Mouse (Mus musculus) heart, embryonic 14.5 days (tissue): ENCODE data around the gene Hnrnpk. TPM values are rescaled to one million over a fixed set of nuclear protein-coding genes. Genes with fewer than 3 reads are reported as not detected.
"Not testable (repeated sequence)": the region's sequence is repeated elsewhere in the genome, so short reads cannot be mapped to it uniquely, and the experiment has no call there.

ENCODE experiments used
- ATAC-seq: fragments of 200-750 bp; cut with Nextera tagmentation; 2 replicates; pipeline ENCODE4 v1.8.0; 2017; ENCODE audit warnings: low read depth, moderate TSS enrichment; ENCODE audit not compliant: insufficient number of reproducible peaks, insufficient read depth, low FRiP score
- H3K27ac ChIP-seq, 2 experiments: fragments of 200-500 bp in 1 of 2; fragments of 300-500 bp in 1 of 2; sonication (generic) in 1 of 2; replicated peaks in 1 of 2; 2 replicates each; pipeline ENCODE4 v1.5.1; 2012 to 2014; ENCODE audit warnings: low read depth in 2 of 2, low read length in 2 of 2, control low read depth in 1 of 2, mild to moderate bottlenecking in 1 of 2, mixed read lengths in 1 of 2; ENCODE audit not compliant: control insufficient read depth in 1 of 2, insufficient read depth in 1 of 2
- H3K27me3 ChIP-seq: fragments of 300-500 bp; sonication (generic); 2 replicates; pipeline ENCODE4 v1.6.1; 2014; ENCODE audit warnings: mild to moderate bottlenecking, low read length, control low read depth; ENCODE audit not compliant: control insufficient read depth, insufficient read depth
- H3K36me3 ChIP-seq: fragments of 300-500 bp; sonication (generic); 2 replicates; pipeline ENCODE4 v1.6.1; 2014; ENCODE audit warnings: mild to moderate bottlenecking, control low read depth, low read length, mixed read lengths; ENCODE audit not compliant: control insufficient read depth, insufficient read depth
- H3K4me1 ChIP-seq, 2 experiments: fragments of 200-500 bp in 1 of 2; fragments of 300-500 bp in 1 of 2; sonication (generic) in 1 of 2; 2 replicates each; pipeline ENCODE4 v1.6.1; 2012 to 2014; ENCODE audit warnings: low read length in 2 of 2, control low read depth in 1 of 2, mixed read lengths in 1 of 2; ENCODE audit not compliant: control insufficient read depth in 2 of 2, insufficient read depth in 2 of 2
- H3K4me2 ChIP-seq: fragments of 300-500 bp; sonication (generic); 2 replicates; pipeline ENCODE4 v1.6.1; 2014; ENCODE audit warnings: mild to moderate bottlenecking, low read length
- H3K4me3 ChIP-seq, 2 experiments: fragments of 200-500 bp in 1 of 2; fragments of 300-500 bp in 1 of 2; sonication (generic) in 1 of 2; 2 replicates each; pipeline ENCODE4 v1.5.1; 2012 to 2014; ENCODE audit warnings: low read length in 2 of 2, mild to moderate bottlenecking in 2 of 2, control low read depth in 1 of 2, low read depth in 1 of 2, moderate library complexity in 1 of 2; ENCODE audit not compliant: control insufficient read depth in 1 of 2, insufficient read depth in 1 of 2
- H3K9ac ChIP-seq: fragments of 300-500 bp; sonication (generic); 2 replicates; pipeline ENCODE4 v1.6.1; 2014; ENCODE audit warnings: mild to moderate bottlenecking, low read length
- H3K9me3 ChIP-seq: fragments of 300-500 bp; sonication (generic); 2 replicates; pipeline ENCODE4 v1.6.1; 2016; ENCODE audit warnings: low read length, control low read depth; ENCODE audit not compliant: control insufficient read depth
- WGBS: fragments of 180-500 bp; shearing (Covaris S2); extraction: QIAGEN DNeasy Blood & Tissue Kit; methylation state at CpG from one replicate; pipeline ENCODE4 v1.1.7; 2014; 5-methylcytosine and 5-hydroxymethylcytosine counted together
- polyA plus RNA-seq: library from polyadenylated mRNA; unstranded; fragments of >200 nt; fragmentation: Nextera tagmentation; extraction: Ambion mirVana; gene quantifications from 2 replicates; pipeline ENCODE4 v1.2.1, GENCODE M21; 2014

The Hnrnpk gene
- polyA plus RNA-seq, 1 experiment from 2014 or later = 965 TPM

GRCm38 (mm10) chr13:58368835-58369234, 34.3 kb downstream of the Hnrnpk start:
- H3K9me3 ChIP-seq = no peaks in the 10 kb centered on the region
- H3K4me1 ChIP-seq = no peaks in the 10 kb centered on the region; a peak in 1 of 4 replicates
- H3K4me2 ChIP-seq = no peak overlapping the region
- H3K9ac ChIP-seq = no peak overlapping the region
- H3K4me3 ChIP-seq = no peak overlapping the region
- no peaks in the 10 kb centered on the region for H3K36me3 ChIP-seq
- no peaks in the 10 kb centered on the region for H3K27me3 ChIP-seq
- 66% methylated on average over 4 of the region's 4 CpGs for WGBS
- ATAC-seq = no peak
- no peak overlapping the region for H3K27ac ChIP-seq

DNA sequence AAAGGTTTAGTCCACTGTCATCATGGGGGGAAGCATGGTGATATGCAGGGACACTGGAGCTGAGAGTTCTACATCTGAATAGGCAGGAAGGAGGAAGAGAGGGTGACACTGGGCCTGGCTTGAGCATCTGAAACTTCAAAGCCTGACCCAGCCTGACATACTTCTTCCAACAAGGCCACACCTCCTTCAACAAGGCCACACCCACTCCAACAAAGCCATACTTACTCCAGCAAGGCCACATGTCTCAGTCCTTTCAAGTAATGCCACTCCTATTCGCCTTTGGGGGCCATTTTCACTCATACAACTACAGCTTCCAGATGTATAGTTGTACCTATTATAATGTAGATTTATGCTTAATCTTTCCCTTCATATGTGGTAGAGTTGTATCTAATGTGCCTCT, 35.5 kb downstream of the Hnrnpk start:
- Histone ChIP-seq H3K4me1 (no peaks in the 10 kb centered on the region; a peak in 1 of 4 replicates), H3K4me3 (no peak overlapping the region), H3K27ac (no peak overlapping the region), H3K4me2 (no peak overlapping the region), H3K27me3 (no peaks in the 10 kb centered on the region), H3K9ac (no peak overlapping the region), H3K9me3 (no peaks in the 10 kb centered on the region), H3K36me3 (no peaks in the 10 kb centered on the region)
- ATAC-seq = no peak
- WGBS = 67% methylated on average over 1 of the region's 1 CpGs

DNA sequence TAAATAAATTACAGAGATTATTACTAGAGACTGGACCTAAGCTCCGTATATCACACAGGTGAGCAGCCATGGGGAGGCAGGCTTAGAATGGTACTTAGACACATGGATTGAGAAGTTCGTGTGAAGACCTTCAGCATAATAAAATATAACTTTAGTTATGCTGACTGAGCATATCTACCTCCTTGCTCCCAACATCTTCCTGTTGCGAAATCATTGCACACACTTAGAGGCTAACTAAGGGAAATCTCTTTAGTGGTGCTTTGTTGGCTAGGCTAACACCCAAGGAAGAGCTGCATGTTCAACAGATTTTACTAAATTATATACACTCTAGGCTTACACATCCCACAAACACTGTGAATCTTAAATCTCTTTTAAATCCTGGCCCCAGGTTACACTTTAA, 36.8 kb downstream of the Hnrnpk start:
- no peak overlapping the region for H3K4me3 ChIP-seq
- H3K36me3 ChIP-seq = no peaks in the 10 kb centered on the region
- no peak overlapping the region for H3K9ac ChIP-seq
- no peaks in the 10 kb centered on the region for H3K9me3 ChIP-seq
- no peaks in the 10 kb centered on the region for H3K27me3 ChIP-seq
- no peaks in the 10 kb centered on the region; a peak in 1 of 4 replicates for H3K4me1 ChIP-seq
- no peak for ATAC-seq
- H3K4me2 ChIP-seq = no peak overlapping the region
- H3K27ac ChIP-seq = no peak overlapping the region
- 89% methylated on average over 3 of the region's 3 CpGs for WGBS

DNA sequence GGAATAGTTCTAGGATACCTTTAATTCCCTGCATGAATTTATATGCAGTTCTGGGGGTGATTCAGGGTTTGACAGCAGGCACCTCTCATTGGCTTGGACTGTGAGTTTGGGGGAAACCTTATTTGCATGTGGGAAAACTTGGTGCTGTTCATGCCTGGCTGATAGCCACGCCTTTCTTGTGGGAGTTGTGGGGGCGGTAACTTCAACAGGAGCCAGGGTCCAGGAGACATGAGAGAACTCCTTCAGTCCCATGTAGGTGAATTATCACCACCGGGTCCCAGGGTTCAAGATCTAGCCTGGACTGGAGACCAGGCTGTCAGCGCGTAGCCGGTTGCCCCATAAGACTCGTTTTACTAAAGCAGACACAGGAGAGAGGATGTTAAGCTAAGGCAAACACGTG, 38.0 kb downstream of the Hnrnpk start:
- not testable (repeated sequence) for H3K9ac ChIP-seq, H3K27ac ChIP-seq, H3K27me3 ChIP-seq, H3K36me3 ChIP-seq, H3K4me3 ChIP-seq, ATAC-seq, H3K9me3 ChIP-seq, H3K4me1 ChIP-seq, H3K4me2 ChIP-seq
- WGBS = 76% methylated on average over 8 of the region's 8 CpGs

- no peak for ATAC-seq
- no peak overlapping the region for H3K9ac ChIP-seq
- H3K27me3 ChIP-seq = no peaks in the 10 kb centered on the region
- H3K4me2 ChIP-seq = no peak overlapping the region
- H3K4me3 ChIP-seq = no peak overlapping the region
- WGBS = 65% methylated on average over 8 of the region's 8 CpGs
- no peak overlapping the region for H3K27ac ChIP-seq
- H3K9me3 ChIP-seq = no peaks in the 10 kb centered on the region
- no peaks in the 10 kb centered on the region for H3K36me3 ChIP-seq
- H3K4me1 ChIP-seq = no peaks in the 10 kb centered on the region; a peak in 1 of 4 replicates
Measured at GRCm38 (mm10) chr13:58364353-58365175, 38.6 kb downstream of the Hnrnpk start.

DNA sequence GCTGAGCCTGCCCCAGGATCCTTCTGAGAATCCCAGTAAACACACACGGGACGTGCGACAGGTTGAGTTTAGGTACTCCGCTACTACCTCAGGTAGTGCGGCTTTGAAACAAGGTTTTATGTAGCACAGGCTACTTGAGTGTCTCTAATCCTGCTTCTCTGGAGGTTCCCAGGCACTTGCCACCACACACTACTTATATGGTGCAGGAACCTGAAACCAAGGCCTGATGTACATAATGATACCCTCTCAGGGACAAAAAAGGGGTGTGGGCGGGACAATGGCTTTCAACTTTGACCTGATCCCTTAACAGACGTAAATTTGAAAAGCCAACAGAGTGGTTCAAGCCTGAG, 43.9 kb downstream of the Hnrnpk start:
- Histone ChIP-seq H3K4me2 (peak overlapping the region; percentile 97), H3K9me3 (no peaks in the 10 kb centered on the region), H3K4me3 (peak overlapping the region; percentile 44 to 65), H3K36me3 (no peaks in the 10 kb centered on the region), H3K9ac (peak overlapping the region; percentile 52; the same call in 1 of the 2 replicates), H3K27me3 (no peaks in the 10 kb centered on the region), H3K27ac (no peak overlapping the region), H3K4me1 (no peaks in the 10 kb centered on the region)
- peak; percentile 20; the same call in 1 of the 2 replicates for ATAC-seq
- 6% methylated on average over 7 of the region's 7 CpGs for WGBS

DNA sequence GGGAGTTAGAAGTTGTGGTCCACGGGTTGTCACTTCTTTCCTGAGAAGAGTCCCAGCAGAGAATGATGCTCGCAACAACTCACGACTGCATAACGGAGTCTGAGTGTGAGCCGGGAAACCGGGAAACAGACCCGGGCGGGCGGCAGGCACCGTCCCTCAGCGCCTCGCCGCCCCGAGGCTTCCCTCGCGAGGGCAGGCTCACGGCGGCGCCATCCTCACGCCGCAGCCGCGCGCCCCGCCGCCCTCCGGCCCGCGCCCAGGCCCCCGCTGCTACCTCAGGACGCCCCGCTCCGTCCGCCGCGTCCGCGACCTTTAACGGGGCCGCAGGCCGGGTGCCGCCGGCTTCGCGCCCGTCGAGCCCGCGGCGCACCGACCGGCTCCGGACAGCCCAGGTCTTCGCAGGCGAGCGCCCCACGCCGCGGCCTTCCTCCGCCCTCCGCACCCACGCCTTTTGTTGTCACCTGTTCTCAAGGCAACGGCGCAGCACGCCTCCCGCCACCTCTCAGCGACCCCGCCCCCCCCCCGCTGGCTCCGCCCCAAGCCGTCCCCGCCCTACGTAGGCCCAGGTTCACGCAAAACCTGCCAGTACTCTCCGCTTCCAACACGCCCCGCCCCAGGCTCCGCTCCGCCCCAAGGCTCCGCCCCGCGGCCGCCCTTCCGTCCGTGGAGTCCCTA, 44.4 kb downstream of the Hnrnpk start, which contains the start of gene Kif27:
Gene Kif27, minus strand, starts transcription at position 494 of the 675 bp plus-strand sequence.
- Histone ChIP-seq H3K4me1 (no peaks in the 10 kb centered on the region), H3K4me3 (peak within 1 kb of the TSS; percentile 65 to 70), H3K27me3 (no peaks in the 10 kb centered on the region), H3K36me3 (no peaks in the 10 kb centered on the region), H3K9ac (peak within 1 kb of the TSS; percentile 74), H3K4me2 (peak within 1 kb of the TSS; percentile 97), H3K9me3 (no peaks in the 10 kb centered on the region), H3K27ac (no peak within 1 kb of the TSS)
- WGBS = under 1% methylated on average over 67 of the region's 85 CpGs
- ATAC-seq = peak; percentile 97
